Mouse (Mus musculus): ENCODE measurements around the gene Polg2. TPM values are rescaled to one million over a fixed set of nuclear protein-coding genes. Genes with fewer than 3 reads are reported as not detected.

Gene Polg2
- total and polyA plus RNA-seq, 3 experiments, result 12.1 to 12.5 (median 12.3) TPM

GRCm38 (mm10) chr11:106770195-106770974, 9.0 kb downstream of the Polg2 start (continued):
- TF ChIP-seq NELFE (IDR thresholded peaks at IDR 0.05; ENCODE audit: low read depth, low read length) (no peak), MAX (IDR thresholded peaks at IDR 0.05; ENCODE audit: low read length) (no peak), JUN (IDR thresholded peaks at IDR 0.05; ENCODE audit: insufficient read depth, low read depth, low read length) (no peak), ZC3H11A (IDR thresholded peaks at IDR 0.05; ENCODE audit: low read depth, low read length) (peak; percentile 75), TCF12 (IDR thresholded peaks at IDR 0.05; ENCODE audit: low read depth, low read length) (no peak), TBP (conservative IDR thresholded peaks at IDR 0.05; ENCODE audit: low read depth, low read length) (no peak), ETS1 (conservative IDR thresholded peaks at IDR 0.05; ENCODE audit: low read depth, low read length) (no peak), POLR2AphosphoS2 (IDR thresholded peaks at IDR 0.05; ENCODE audit: low read depth, low read length) (no peak), ZNF384 (IDR thresholded peaks at IDR 0.05; ENCODE audit: low read depth, low read length) (peak; percentile 51), E2F4 (IDR thresholded peaks at IDR 0.05; ENCODE audit: insufficient replicate concordance, low read depth, low read length) (no peak), CTCF (conservative IDR thresholded peaks at IDR 0.05 in 1 of 2, IDR thresholded peaks at IDR 0.05 in 1 of 2; ENCODE audit: low read depth in 2 of 2, low read length in 2 of 2) (peak; percentile 50 to 91; a peak in 3 of 4 replicates), POLR2A (IDR thresholded peaks at IDR 0.05; ENCODE audit: low read depth, low read length) (no peak), ELF1 (IDR thresholded peaks at IDR 0.05; ENCODE audit: low read depth, low read length) (no peak), HCFC1 (IDR thresholded peaks at IDR 0.05; ENCODE audit: low read depth, low read length) (no peak), ZKSCAN1 (IDR thresholded peaks at IDR 0.05; ENCODE audit: borderline replicate concordance, low read depth, low read length) (peak; percentile 11; the same call in 1 of the 2 replicates)

- Histone ChIP-seq H3K36me3 (replicated peaks in 1 of 2; ENCODE audit: control insufficient read depth in 1 of 2, insufficient read depth in 1 of 2, low read length in 1 of 2) (peaks cover 58 to 79% of the 10 kb centered on the region in 2 experiments), H3K4me3 (replicated peaks in 1 of 3; ENCODE audit: low read depth in 2 of 3, low read length in 2 of 3, poor library complexity in 1 of 3) (no peak overlapping the region), H3K9me3 (replicated peaks; ENCODE audit: low read length) (peaks cover 12% of the 10 kb centered on the region), H3K4me2 (ENCODE audit: insufficient read depth, low read depth, poor library complexity, severe bottlenecking) (no peak overlapping the region), H3K9ac (ENCODE audit: insufficient read depth, low read depth) (no peak overlapping the region), H3K79me2 (replicated peaks; ENCODE audit: control insufficient read depth, extremely low read depth, insufficient read depth, poor library complexity, severe bottlenecking) (peaks cover 3% of the 10 kb centered on the region), H3K27me3 (replicated peaks) (no peaks in the 10 kb centered on the region), H3K4me1 (ENCODE audit: control insufficient read depth in 1 of 2, insufficient read depth in 2 of 2) (peaks cover 13 to 41% of the 10 kb centered on the region in 2 experiments; a peak in 3 of 4 replicates), H3K27ac (ENCODE audit: insufficient read depth, low read depth) (no peak overlapping the region)
- TF ChIP-seq TBP (conservative IDR thresholded peaks at IDR 0.05; ENCODE audit: low read depth, low read length), result no peak
- peak; percentile 26 for TF ChIP-seq RAD21 (IDR thresholded peaks at IDR 0.05; ENCODE audit: low read depth, low read length)
- TF ChIP-seq SMC3 (IDR thresholded peaks at IDR 0.05; ENCODE audit: low read depth, low read length), result peak; percentile 21; the same call in 1 of the 2 replicates
- TF ChIP-seq JUN (IDR thresholded peaks at IDR 0.05; ENCODE audit: insufficient read depth, low read depth, low read length), result no peak
- TF ChIP-seq RCOR1 (conservative IDR thresholded peaks at IDR 0.05; ENCODE audit: low read depth, low read length), result no peak
- 0 out of 2 replicates have a peak, but pooled peaks have one; percentile 55 for TF ChIP-seq POLR2AphosphoS2 (IDR thresholded peaks at IDR 0.05; ENCODE audit: low read depth, low read length)
- peak; percentile 30 to 49; a peak in 3 of 4 replicates for TF ChIP-seq CTCF (conservative IDR thresholded peaks at IDR 0.05 in 1 of 2, IDR thresholded peaks at IDR 0.05 in 1 of 2; ENCODE audit: low read depth in 2 of 2, low read length in 2 of 2)
- TF ChIP-seq MAZ (IDR thresholded peaks at IDR 0.05; ENCODE audit: low read depth, low read length), result no peak
- no peak for TF ChIP-seq CHD2 (IDR thresholded peaks at IDR 0.05; ENCODE audit: low read length)
- in situ Hi-C loops (cut with MboI; ENCODE audit: low pct_ligation_motif_present, low pct_unique_long_range_greater_than_20kb, low sequenced_read_pairs), result loop anchor here (25.0 kb wide), 1 partner anchor 455 kb away; the partner anchor contains the start of genes Cd79b and Gh
- dilution Hi-C loops (cut with MboI; ENCODE audit: extremely low pct_ligation_motif_present, extremely low pct_unique_long_range_greater_than_20kb, low sequenced_read_pairs), result no loop called here
- no peak for DNase-seq (ENCODE audit: extremely low read depth)
Observed at GRCm38 (mm10) chr11:106767516-106767915, 11.8 kb downstream of the Polg2 start.
